Mouse (Mus musculus) spleen, adult 10 weeks (tissue): ENCODE data around the gene Mrpl10. TPM values are rescaled to one million over a fixed set of nuclear protein-coding genes. Genes with fewer than 3 reads are reported as not detected.

Experiments
- polyA plus RNA-seq: library from polyadenylated mRNA; stranded (reverse); fragments of 350-450 nt; fragmentation: Illumina TruSeq; extraction: RNeasy Lipid Tissue Mini Kit (QIAGEN cat#74804); gene quantifications from one replicate; pipeline ENCODE4 v1.2.3, GENCODE M21; 2015; ENCODE audit warnings: low replicate concordance; ENCODE audit not compliant: insufficient read depth

The Mrpl10 gene
- polyA plus RNA-seq: 40.6 TPM

GRCm38 (mm10) chr11:97041022-97041899, at the start of gene Mrpl10, which contains the start of gene Lrrc46:
Mrpl10 (plus strand) TSS chr11:97041560.
Lrrc46 (minus strand) TSS chr11:97041407.

GRCm38 (mm10) chr11:97013121-97013670, 28.2 kb upstream of the Mrpl10 start, which contains the start of gene Sp6:
Sp6 (plus strand) TSS chr11:97013394.

GRCm38 (mm10) chr11:97029686-97030417, 11.5 kb upstream of the Mrpl10 start, which contains the start of gene Scrn2:
Scrn2 (plus strand) TSS chr11:97029938.

GRCm38 (mm10) chr11:97050216-97050943, 9.0 kb downstream of the Mrpl10 start, which contains the start of gene Osbpl7:
Osbpl7 (plus strand) TSS chr11:97050628.

Other genes starting within 250 kb of the Mrpl10 start
- gene Nfe2l1, start 211.6 kb upstream of the Mrpl10 start, polyA plus RNA-seq: 72.3 TPM
- gene Copz2, start 191.7 kb upstream of the Mrpl10 start, polyA plus RNA-seq: 9.2 TPM
- 48.7 TPM for gene Cdk5rap3, start 125.1 kb upstream of the Mrpl10 start, polyA plus RNA-seq
- 0.37 TPM for gene Prr15l, start 113.5 kb upstream of the Mrpl10 start, polyA plus RNA-seq
- gene Pnpo, start 97.6 kb upstream of the Mrpl10 start, polyA plus RNA-seq: 34.8 TPM
- gene Sp2, start 58.6 kb upstream of the Mrpl10 start, polyA plus RNA-seq: 12.8 TPM
- gene Sp6, start 28.2 kb upstream of the Mrpl10 start, polyA plus RNA-seq: 1.1 TPM
- gene Scrn2, start 11.6 kb upstream of the Mrpl10 start, polyA plus RNA-seq: 0.94 TPM
- gene Lrrc46, start 153 bp upstream of the Mrpl10 start, polyA plus RNA-seq: not detected
- gene Osbpl7, start 9.1 kb downstream of the Mrpl10 start, polyA plus RNA-seq: 6.2 TPM
- gene Tbx21, start 73.8 kb downstream of the Mrpl10 start, polyA plus RNA-seq: 7.5 TPM
- 6.7 TPM for gene Tbkbp1, start 109.9 kb downstream of the Mrpl10 start, polyA plus RNA-seq
- gene Kpnb1, start 146.3 kb downstream of the Mrpl10 start, polyA plus RNA-seq: 199 TPM
- 51.2 TPM for gene Npepps, start 239.1 kb downstream of the Mrpl10 start, polyA plus RNA-seq